Mouse (Mus musculus) bone marrow, adult 2 months (tissue): ENCODE results near the gene Ift140. TPM values are rescaled to one million over a fixed set of nuclear protein-coding genes. Genes with fewer than 3 reads are reported as not detected.

Experiments
- H3K27ac ChIP-seq: fragments of 200-500 bp; 2 replicates; pipeline ENCODE4 v1.5.1; 2012; ENCODE audit warnings: low read depth, mild to moderate bottlenecking, control low read depth, inconsistent platforms, low read length; ENCODE audit not compliant: control insufficient read depth, poor library complexity, insufficient read depth
- H3K4me1 ChIP-seq: fragments of 200-500 bp; 2 replicates; pipeline ENCODE4 v1.6.1; 2011; ENCODE audit warnings: low read length; ENCODE audit not compliant: control insufficient read depth, insufficient read depth
- H3K4me3 ChIP-seq: fragments of 200-500 bp; replicated peaks from 2 replicates; pipeline ENCODE3; 2011; ENCODE audit warnings: mild to moderate bottlenecking, low read depth, low read length, control low read depth; ENCODE audit not compliant: control insufficient read depth
- CTCF ChIP-seq: fragments of 200-500 bp; IDR thresholded peaks from 2 replicates; pipeline ENCODE4 v1.5.1; 2011; ENCODE audit warnings: low read length, control low read depth; ENCODE audit not compliant: control insufficient read depth, insufficient read depth
- POLR2A ChIP-seq: fragments of 200-500 bp; IDR thresholded peaks from 2 replicates; pipeline ENCODE4 v1.6.1; 2011; ENCODE audit warnings: low read depth, mild to moderate bottlenecking, control low read depth, low read length, borderline replicate concordance; ENCODE audit not compliant: control insufficient read depth
- WGBS: fragments of 180-500 bp; shearing (Covaris S2); methylation state at CpG from one replicate; pipeline ENCODE4 v1.1.7; 2018; 5-methylcytosine and 5-hydroxymethylcytosine counted together
- polyA plus RNA-seq: library from polyadenylated mRNA; stranded (reverse); fragments of >200 nt; gene quantifications from 2 replicates; pipeline ENCODE4 v1.2.4, GENCODE M21; 2011; ENCODE audit warnings: low replicate concordance; ENCODE audit not compliant: missing spikeins, insufficient read depth, insufficient read length

Ift140 gene
- 65.1 and 72.5 TPM in 2 replicates for polyA plus RNA-seq

DNA sequence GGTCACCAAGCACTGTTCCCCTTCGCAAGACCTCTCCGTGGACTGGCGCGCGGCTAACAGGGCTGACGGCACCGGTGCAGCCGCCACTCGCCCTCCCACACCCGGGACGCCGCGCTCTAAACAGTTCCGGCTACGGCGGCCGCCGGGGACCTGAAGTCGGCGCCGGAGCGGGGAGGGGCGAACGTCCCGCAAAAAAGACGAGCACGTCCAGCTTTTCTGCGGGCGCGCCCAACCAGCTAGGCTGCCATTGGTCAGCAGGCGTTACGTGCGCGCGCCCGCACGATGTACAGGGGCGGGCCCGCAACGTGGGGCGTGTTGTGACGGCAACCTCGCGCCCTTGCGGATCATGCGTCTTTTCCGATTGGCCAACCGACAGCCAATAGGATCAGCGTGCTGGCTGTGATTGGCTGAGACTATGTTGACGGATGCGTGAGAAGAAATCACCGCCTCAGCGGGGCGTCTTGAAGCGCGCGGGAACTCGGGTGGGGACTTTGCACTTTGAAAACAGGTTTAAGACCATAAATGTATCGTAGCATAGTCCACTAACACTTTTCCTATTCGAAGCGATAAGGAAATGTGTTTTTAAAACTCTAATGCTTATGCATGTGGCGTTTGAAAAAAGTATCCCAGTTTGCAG lies at the start of gene Ift140, which contains the start of gene Cramp1l:
Gene Ift140 (plus strand): TSS at position 431 of the 637 bp plus-strand sequence.
Gene Cramp1l (minus strand): TSS at position 134 of the 637 bp plus-strand sequence.
- Histone ChIP-seq H3K4me3 (peak within 1 kb of the TSS; percentile 98), H3K27ac (peak within 1 kb of the TSS; percentile 86), H3K4me1 (no peaks in the 10 kb centered on the region)
- TF ChIP-seq CTCF (no peak), POLR2A (peak; percentile 75; the same call in 1 of the 2 replicates)
- WGBS = under 1% methylated on average over 62 of the region's 62 CpGs

DNA sequence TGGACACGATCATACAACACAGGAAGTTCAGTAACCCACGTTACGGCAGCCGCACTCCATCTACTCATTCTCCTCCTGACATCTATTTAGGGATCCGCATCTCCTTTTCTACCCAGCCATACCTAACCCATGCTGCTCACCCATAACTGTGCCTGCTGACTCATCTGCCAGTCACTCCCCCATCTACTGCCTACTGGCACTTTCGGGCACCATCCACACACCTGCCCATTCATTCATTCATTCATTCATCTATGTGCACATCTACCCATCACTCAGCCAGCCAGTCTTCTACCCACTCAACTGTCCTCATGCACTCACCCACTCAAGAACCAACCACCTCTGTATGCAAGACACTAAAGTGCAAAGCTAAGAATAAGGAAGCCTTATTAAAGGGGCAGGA lies 28.7 kb upstream of the Ift140 start:
- no peak for TF ChIP-seq CTCF
- no peak for TF ChIP-seq POLR2A
- Histone ChIP-seq H3K4me3 (no peak overlapping the region), H3K27ac (no peak overlapping the region), H3K4me1 (no peaks in the 10 kb centered on the region)
- 94% methylated on average over 6 of the region's 6 CpGs for WGBS

DNA sequence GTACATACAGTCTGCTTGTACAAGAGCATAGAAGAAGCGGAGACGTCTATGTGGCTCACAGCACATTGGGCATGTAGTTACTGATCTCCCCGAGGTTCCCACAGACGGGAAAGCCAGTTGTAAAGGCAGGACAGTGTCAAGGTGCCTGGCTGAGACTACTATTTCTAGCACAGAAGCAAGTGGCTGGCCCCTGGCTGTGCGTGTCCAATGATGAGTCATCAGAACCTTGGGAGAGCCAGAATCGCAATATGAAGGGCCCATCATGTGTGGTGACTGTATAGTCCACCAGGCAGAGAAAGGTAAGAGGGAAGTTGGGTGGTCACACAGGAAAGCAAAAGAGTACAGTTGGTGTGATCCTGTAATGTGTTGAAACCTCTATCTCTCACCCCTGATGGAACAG lies 21.2 kb upstream of the Ift140 start:
- Histone ChIP-seq H3K4me1 (no peaks in the 10 kb centered on the region), H3K4me3 (no peak overlapping the region), H3K27ac (no peak overlapping the region)
- TF ChIP-seq POLR2A (no peak), CTCF (no peak)
- WGBS = 95% methylated on average over 6 of the region's 6 CpGs

DNA sequence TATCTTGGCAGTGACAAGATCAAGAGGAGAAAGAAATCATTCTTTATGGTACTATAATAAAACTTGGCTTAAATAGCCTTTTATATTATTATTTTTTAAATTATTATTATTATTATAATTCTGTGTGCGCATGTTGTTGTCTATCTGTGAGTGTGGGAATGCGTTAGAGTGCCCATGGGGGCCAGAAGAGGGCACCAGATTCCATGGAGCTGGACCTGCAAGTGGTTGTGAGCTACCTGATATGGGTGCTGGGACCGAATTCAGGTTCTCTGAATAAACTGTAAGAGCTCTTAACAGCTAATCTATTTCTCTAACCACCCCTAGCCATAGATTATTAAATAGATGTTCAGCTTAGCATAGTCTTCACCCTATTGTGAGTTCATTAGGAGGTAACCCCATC lies 10.8 kb upstream of the Ift140 start:
- TF ChIP-seq POLR2A (no peak), CTCF (0 out of 2 replicates have a peak, but pooled peaks have one; percentile 5)
- H3K27ac ChIP-seq = no peak overlapping the region
- 94% methylated on average over 3 of the region's 3 CpGs for WGBS
- no peaks in the 10 kb centered on the region for H3K4me1 ChIP-seq
- no peak overlapping the region for H3K4me3 ChIP-seq

DNA sequence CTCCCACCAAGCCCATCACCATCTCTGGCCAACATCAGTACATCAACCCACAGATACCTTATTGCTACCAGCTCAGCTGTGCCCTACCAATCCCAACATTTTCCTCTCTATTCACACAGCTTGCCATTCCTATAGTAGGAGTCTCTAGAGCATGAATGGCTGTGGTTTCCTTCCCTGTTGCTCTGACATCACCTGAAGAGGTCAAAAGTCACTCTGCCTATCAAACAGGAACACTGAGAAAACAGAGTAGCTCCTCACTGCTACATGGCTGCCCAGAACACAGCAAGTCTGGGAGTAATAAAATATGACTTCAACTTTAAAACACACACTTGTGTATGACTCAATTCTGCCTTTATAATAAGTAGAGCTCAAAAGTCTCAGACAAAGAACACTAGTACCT lies 8.4 kb upstream of the Ift140 start:
- Histone ChIP-seq H3K27ac (no peak overlapping the region), H3K4me3 (no peak overlapping the region), H3K4me1 (no peaks in the 10 kb centered on the region)
- TF ChIP-seq CTCF (no peak), POLR2A (no peak)

DNA sequence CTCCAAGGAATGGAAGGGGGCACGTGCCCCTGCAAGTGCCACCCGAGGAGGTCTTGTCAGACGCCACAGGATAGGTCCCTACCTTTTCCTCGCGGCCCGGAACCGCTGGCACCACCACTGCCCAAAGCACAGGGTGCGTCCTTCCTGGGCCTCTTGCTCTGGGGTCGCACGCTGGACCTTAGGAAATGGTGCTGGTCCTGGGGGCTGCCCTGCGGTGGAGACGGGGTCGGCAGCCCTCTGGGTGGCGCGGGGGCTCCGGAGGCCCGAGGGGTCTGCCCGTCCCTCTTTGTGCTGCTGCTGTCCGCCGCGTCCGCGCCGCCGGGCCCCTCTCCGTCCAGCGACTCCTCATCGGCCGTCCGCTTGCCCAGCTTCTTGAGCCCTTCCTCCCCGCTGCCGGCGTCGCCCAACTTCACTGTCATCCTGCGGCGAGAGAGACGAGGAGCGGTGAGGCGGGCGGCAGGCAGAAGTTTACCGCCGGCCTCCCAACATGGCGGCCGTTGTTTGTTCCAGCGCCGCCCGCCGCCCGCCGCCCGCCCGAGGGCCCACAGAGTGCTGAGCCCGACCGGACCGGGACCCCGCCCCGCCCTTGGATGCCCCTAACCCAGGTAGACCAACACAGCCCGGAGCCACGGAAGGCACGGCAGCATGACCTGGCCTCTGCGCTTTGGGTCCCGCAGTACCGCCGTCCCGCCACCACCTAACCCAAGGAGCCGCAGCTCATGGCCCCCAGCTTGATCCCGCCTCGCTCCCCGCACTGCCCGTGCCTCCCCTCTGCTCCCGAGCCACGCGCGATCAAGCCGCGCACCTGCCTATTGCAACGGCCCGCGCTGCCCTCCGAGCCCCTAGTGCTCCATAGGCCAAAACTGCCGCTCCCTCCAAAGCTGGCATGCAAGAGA lies 2.0 kb upstream of the Ift140 start:
- peak overlapping the region; percentile 84 for H3K27ac ChIP-seq
- no peak; the same call in 1 of the 2 replicates for TF ChIP-seq POLR2A
- TF ChIP-seq CTCF = no peak
- WGBS = under 1% methylated on average over 78 of the region's 81 CpGs

DNA sequence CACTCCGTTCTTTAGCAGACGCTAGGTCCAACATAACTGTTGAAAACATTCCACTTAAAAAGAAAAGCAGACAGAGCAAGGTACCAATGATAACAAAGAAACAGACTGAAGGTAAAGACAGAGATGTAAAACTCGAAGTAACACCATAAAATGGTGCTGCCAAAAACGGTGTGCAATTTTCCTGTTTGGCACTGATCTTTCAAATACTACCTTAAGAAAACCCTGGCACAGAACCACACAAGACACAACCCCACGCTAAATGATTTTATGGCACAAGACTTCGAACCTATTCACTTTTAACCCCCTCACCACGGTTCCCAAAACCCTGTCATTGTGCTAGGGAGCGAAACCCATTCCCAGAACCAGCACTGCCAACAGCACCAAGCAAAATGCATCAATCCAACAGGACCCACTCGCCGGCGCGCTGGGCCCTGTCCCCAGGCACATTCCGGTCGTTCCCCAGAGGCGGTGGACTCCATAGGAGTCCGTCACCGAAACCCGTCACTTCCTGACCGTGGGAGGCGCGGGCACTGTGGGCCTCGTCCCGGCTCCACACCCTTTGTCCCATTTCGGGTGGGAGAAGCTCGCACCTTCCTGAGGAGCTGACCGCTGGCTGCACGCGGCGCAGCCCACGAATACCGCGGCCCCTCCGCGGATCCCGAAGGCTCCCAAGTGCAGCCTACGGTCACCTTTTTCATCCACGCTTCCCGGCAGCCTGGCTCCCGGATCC lies 879 bp upstream of the Ift140 start:
- Histone ChIP-seq H3K27ac (peak overlapping the region; percentile 86), H3K4me1 (no peaks in the 10 kb centered on the region), H3K4me3 (peak overlapping the region; percentile 82)
- TF ChIP-seq POLR2A (no peak), CTCF (no peak)
- under 1% methylated on average over 39 of the region's 39 CpGs for WGBS

More for the DNA sequence above, 2.0 kb upstream of the Ift140 start:
- no peaks in the 10 kb centered on the region for H3K4me1 ChIP-seq
- H3K4me3 ChIP-seq = peak overlapping the region; percentile 82
